Mouse (Mus musculus) forebrain, embryonic 16.5 days (tissue): ENCODE measurements around the gene Dydc2. TPM values are rescaled to one million over a fixed set of nuclear protein-coding genes. Genes with fewer than 3 reads are reported as not detected.

Experiments used
- ATAC-seq: fragments of 200-750 bp; cut with Nextera tagmentation; 2 replicates; pipeline ENCODE4 v1.8.0; 2017; ENCODE audit warnings: mild to moderate bottlenecking, moderate library complexity
- H3K27ac ChIP-seq: fragments of 300-500 bp; sonication (generic); 2 replicates; pipeline ENCODE4 v1.5.1; 2014; ENCODE audit warnings: low read length, control low read depth
- H3K27me3 ChIP-seq: fragments of 300-500 bp; sonication (generic); replicated peaks from 2 replicates; pipeline ENCODE4 v1.6.1; 2014; ENCODE audit warnings: low read length; ENCODE audit not compliant: control insufficient read depth, insufficient read depth
- H3K36me3 ChIP-seq: fragments of 300-500 bp; sonication (generic); 2 replicates; pipeline ENCODE4 v1.6.1; 2014; ENCODE audit not compliant: control insufficient read depth, insufficient read depth
- H3K4me1 ChIP-seq: fragments of 300-500 bp; sonication (generic); replicated peaks from 2 replicates; pipeline ENCODE4 v1.6.1; 2014; ENCODE audit warnings: low read length; ENCODE audit not compliant: control insufficient read depth, insufficient read depth
- H3K4me2 ChIP-seq: fragments of 300-500 bp; sonication (generic); 2 replicates; pipeline ENCODE4 v1.6.1; 2014; ENCODE audit warnings: mild to moderate bottlenecking, low read length, control low read depth
- H3K4me3 ChIP-seq: fragments of 300-500 bp; sonication (generic); replicated peaks from 2 replicates; pipeline ENCODE4 v1.5.1; 2014; ENCODE audit warnings: mild to moderate bottlenecking, low read length, control low read depth
- H3K9ac ChIP-seq: fragments of 300-500 bp; sonication (generic); replicated peaks from 2 replicates; pipeline ENCODE4 v1.6.1; 2014; ENCODE audit warnings: low read depth, low read length, control low read depth
- H3K9me3 ChIP-seq: fragments of 300-500 bp; sonication (generic); 2 replicates; pipeline ENCODE4 v1.6.1; 2016; ENCODE audit warnings: low read length; ENCODE audit not compliant: control insufficient read depth
- WGBS: fragments of 180-500 bp; shearing (Covaris S2); extraction: QIAGEN DNeasy Blood & Tissue Kit; methylation state at CpG from one replicate; pipeline ENCODE4 v1.1.7; 2014; 5-methylcytosine and 5-hydroxymethylcytosine counted together
- polyA plus RNA-seq: library from polyadenylated mRNA; unstranded; fragments of >200 nt; fragmentation: Nextera tagmentation; extraction: Ambion mirVana; gene quantifications from 2 replicates; pipeline ENCODE4 v1.2.1, GENCODE M21; 2015

Dydc2 gene
- polyA plus RNA-seq, 1 experiment from 2014 or later = 0.53 TPM

DNA sequence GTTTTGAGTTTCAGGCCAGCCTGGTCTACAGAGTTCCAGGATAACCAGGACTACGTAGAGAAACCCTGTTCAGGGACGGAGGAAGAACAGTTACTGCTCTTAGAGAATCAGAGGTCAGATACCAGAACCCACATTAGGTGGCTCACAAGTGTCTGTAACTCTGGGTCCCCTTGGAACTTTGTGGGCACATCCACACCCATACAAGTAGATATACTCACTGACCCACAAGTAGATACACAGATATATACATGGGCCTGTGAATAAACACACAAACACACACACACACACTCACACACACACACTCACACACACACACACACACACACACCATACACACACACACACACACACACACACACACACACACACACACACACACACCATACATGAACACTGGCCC is 43.9 kb downstream of the Dydc2 start:
- H3K4me3 ChIP-seq = no peak overlapping the region

DNA sequence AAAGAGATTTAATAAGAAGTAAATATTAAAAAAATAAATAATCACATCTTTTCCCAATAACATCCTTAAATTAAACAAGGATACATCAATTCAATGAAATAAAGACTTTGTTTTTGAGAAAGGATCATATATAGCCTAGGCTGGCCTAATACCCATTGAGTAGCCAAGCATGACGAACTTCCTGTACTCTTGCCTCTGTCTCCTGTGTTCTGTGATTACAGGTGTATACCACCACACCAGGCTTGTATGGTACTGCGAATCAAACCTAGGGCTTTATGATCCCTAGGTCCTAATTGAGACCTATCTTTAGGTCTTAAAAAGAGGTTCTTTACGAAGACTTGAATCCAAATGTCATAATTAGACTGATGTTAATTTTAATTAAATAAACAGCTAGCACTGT is 47.8 kb downstream of the Dydc2 start:
- no peak overlapping the region for H3K27ac ChIP-seq

More for the DNA sequence above, 43.9 kb downstream of the Dydc2 start:
- H3K27me3 ChIP-seq = no peaks in the 10 kb centered on the region
- H3K4me2 ChIP-seq = no peak overlapping the region
- no peak overlapping the region for H3K9ac ChIP-seq
- no peak overlapping the region for H3K27ac ChIP-seq
- WGBS = 80% methylated on average over 2 of the region's 2 CpGs
- no peak for ATAC-seq
- H3K4me1 ChIP-seq = no peaks in the 10 kb centered on the region
- no peaks in the 10 kb centered on the region for H3K36me3 ChIP-seq
- H3K9me3 ChIP-seq = no peaks in the 10 kb centered on the region

DNA sequence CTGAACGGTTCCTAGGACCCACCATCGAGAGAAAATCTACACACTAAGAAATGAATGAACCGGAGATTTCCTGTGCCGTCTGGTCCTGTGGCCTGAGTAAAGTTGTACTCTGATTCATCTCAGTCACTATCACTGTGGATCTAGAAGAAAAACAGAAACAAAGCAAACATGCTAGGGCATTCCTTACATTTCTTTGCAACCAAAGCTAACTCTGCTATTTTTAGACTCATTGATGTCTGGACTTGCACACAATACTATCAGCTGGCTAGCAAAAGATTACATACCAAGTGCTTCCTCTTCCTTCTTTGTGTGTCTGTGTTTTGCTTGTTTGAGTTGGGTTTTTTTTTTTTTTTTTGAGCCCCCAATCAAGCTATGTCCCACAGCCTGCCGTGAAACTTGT is 51.5 kb downstream of the Dydc2 start:
- no peaks in the 10 kb centered on the region for H3K36me3 ChIP-seq
- WGBS = 89% methylated on average over 5 of the region's 5 CpGs
- no peak overlapping the region for H3K9ac ChIP-seq
- H3K4me1 ChIP-seq = peaks cover 10% of the 10 kb centered on the region
- no peak overlapping the region for H3K27ac ChIP-seq
- ATAC-seq = no peak
- no peak overlapping the region for H3K4me3 ChIP-seq
- no peak overlapping the region for H3K4me2 ChIP-seq
- no peaks in the 10 kb centered on the region for H3K9me3 ChIP-seq
- H3K27me3 ChIP-seq = no peaks in the 10 kb centered on the region

More for the DNA sequence above, 47.8 kb downstream of the Dydc2 start:
- H3K9ac ChIP-seq = no peak overlapping the region
- H3K36me3 ChIP-seq = no peaks in the 10 kb centered on the region
- H3K4me1 ChIP-seq = no peaks in the 10 kb centered on the region
- H3K9me3 ChIP-seq = no peaks in the 10 kb centered on the region
- ATAC-seq = no peak
- H3K27me3 ChIP-seq = no peaks in the 10 kb centered on the region
- no peak overlapping the region for H3K4me3 ChIP-seq
- no peak overlapping the region for H3K4me2 ChIP-seq
- 86% methylated on average over 3 of the region's 3 CpGs for WGBS

DNA sequence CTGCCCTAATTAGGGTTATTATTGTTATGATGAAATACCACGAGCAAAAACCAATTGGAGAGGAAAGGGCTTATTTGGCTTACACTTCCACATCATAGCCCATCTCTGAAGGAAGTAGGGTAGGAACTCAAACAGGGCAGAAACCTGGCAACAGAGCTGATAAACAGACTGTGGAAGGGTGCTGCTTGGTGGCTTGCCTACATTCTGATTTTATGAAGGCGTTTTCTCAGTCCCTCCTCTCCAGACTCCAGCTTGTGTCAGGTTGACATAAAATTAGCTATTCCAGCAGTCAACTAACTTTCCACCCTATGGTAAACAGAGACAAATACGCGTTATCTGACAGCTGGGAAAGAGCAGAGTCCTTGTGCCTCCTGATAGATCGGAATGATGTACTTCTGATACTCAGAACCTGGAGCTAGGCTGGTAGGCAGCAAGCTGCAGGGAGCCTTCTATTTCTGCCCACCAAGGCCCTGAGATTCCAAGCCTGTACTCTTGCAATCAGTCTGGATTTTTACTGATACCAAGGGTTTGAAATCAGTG is 54.2 kb downstream of the Dydc2 start:
- Histone ChIP-seq H3K9me3 (no peaks in the 10 kb centered on the region), H3K9ac (no peak overlapping the region), H3K27ac (no peak overlapping the region), H3K4me3 (no peak overlapping the region), H3K36me3 (no peaks in the 10 kb centered on the region), H3K4me2 (no peak overlapping the region), H3K27me3 (no peaks in the 10 kb centered on the region), H3K4me1 (peaks cover 10% of the 10 kb centered on the region)
- 71% methylated on average over 5 of the region's 5 CpGs for WGBS
- no peak for ATAC-seq

DNA sequence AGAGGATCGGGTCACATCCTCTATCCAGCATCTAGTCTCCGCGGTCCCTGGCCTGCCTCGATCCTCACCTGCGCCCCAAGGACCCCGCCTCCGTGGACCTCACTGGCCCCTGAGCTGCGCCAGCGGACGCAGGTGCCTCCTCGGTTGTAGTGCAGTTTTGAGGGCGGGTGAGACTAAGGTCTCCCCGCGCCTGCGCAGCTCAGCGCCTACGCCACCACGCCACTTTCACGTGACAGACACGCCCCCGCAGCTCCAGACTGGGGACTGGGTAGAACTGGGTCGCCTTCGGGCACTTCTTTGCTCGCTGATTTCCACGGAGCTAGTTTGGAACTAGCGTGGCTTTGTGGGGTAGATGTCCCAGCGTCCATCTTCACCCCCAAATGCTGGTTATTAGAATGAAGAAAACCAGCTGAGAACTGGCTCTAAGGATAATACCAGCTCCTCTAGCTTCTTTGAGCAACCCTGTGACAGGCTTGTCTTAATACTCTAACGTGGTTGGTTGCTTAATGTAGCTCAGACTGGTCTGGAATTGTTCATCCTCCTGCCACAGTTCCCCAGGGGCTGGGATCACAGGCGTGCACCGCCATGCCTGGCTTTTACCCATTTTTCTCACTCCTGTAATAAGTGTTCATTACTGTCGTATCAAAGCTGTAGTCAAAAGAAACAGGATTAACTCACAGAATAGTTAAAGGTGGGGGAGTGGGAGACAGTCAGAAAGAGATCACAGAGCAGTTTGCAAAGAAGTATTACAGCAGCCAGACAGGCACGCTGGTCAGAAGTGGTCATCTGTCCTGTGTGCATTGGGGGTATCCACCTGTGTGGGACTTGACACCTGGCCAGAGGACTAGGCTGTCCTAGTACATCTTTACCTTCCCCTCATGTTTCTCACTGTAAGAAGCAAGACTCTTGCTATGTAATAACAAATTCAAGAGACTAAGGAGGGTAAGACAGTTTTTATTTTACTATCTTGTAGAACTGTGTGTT is 55.1 kb downstream of the Dydc2 start, which contains the start of gene Fam213a:
Gene Fam213a (minus strand): TSS at position 159 of the 984 bp plus-strand sequence.
- Histone ChIP-seq H3K4me2 (peak within 1 kb of the TSS; percentile 81), H3K4me1 (peaks cover 10% of the 10 kb centered on the region), H3K4me3 (peak within 1 kb of the TSS; percentile 67), H3K9ac (peak within 1 kb of the TSS; percentile 86), H3K27me3 (no peaks in the 10 kb centered on the region), H3K9me3 (no peaks in the 10 kb centered on the region), H3K36me3 (no peaks in the 10 kb centered on the region), H3K27ac (peak within 1 kb of the TSS; percentile 73)
- under 1% methylated on average over 32 of the region's 32 CpGs for whole genome bisulfite sequencing
- ATAC-seq = peak; percentile 99

- ATAC-seq = peak; percentile 2
- H3K27me3 ChIP-seq = no peaks in the 10 kb centered on the region
- peak overlapping the region; percentile 86 for H3K9ac ChIP-seq
- H3K4me2 ChIP-seq = peak overlapping the region; percentile 81
- H3K27ac ChIP-seq = 0 out of 2 replicates have a peak overlapping the region, but pooled peaks have one; percentile 36
- no peaks in the 10 kb centered on the region for H3K9me3 ChIP-seq
- 12% methylated on average over 9 of the region's 9 CpGs for WGBS
- peaks cover 10% of the 10 kb centered on the region for H3K4me1 ChIP-seq
- no peaks in the 10 kb centered on the region for H3K36me3 ChIP-seq
- peak overlapping the region; percentile 67 for H3K4me3 ChIP-seq
Observed at GRCm38 (mm10) chr14:41013143-41013542, 55.9 kb downstream of the Dydc2 start.

DNA sequence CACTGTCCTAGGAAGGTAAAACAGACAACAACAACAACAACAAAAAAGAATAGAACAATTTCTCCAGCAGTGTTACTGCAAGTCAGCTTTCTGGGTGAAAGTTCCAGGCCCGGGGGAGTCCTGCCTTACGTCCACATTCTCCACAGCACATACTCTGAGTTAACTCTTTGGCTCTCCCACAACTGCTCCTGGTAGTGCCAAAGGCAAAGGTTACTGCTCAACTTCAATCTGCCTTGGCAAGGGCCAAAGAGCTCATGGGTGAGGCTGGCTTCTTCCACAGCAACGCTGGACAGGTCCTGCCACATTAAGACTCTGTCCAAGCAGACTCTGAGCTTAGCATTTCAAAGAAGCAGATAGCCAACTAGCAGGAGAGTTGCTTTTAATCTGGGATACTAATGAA is 57.1 kb downstream of the Dydc2 start:
- Histone ChIP-seq H3K4me1 (peaks cover 10% of the 10 kb centered on the region), H3K36me3 (no peaks in the 10 kb centered on the region), H3K27ac (no peak overlapping the region), H3K4me3 (no peak overlapping the region), H3K9me3 (no peaks in the 10 kb centered on the region), H3K9ac (no peak overlapping the region), H3K27me3 (no peaks in the 10 kb centered on the region), H3K4me2 (no peak overlapping the region)
- WGBS = 87% methylated on average over 3 of the region's 3 CpGs
- no peak for ATAC-seq

GRCm38 (mm10) chr14:41008138-41008537 is 60.9 kb downstream of the Dydc2 start:
- no peaks in the 10 kb centered on the region for H3K27me3 ChIP-seq
- H3K36me3 ChIP-seq = no peaks in the 10 kb centered on the region
- no peak overlapping the region for H3K27ac ChIP-seq
- 0 out of 2 replicates have a peak, but pooled peaks have one; percentile 27 for ATAC-seq
- 72% methylated on average over 2 of the region's 2 CpGs for WGBS
- H3K4me3 ChIP-seq = no peak overlapping the region
- H3K9me3 ChIP-seq = no peaks in the 10 kb centered on the region
- no peak overlapping the region for H3K4me2 ChIP-seq
- peaks cover 12% of the 10 kb centered on the region for H3K4me1 ChIP-seq
- H3K9ac ChIP-seq = no peak overlapping the region

DNA sequence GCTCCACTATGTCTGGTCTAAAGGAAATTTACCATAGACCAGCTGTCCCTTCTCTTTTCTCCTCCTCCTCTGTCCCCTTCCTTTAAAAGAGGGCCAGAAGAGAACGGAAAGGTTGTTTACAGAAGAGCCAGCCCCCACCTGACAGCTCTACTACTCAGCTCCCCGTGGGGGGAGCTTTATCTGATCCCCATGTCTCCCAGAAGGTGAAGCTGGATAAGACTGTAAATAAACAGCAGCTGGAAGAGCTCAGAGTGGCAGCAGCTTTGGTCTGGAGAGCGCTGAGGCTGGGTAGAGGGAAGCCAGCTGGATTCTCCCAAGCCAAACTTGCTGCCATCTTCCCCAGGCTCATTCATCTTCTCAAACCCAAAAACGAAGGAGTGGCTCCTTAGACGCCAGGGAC is 61.4 kb downstream of the Dydc2 start:
- ATAC-seq = no peak

More for the DNA sequence above, 61.4 kb downstream of the Dydc2 start:
- no peaks in the 10 kb centered on the region for H3K9me3 ChIP-seq
- no peak overlapping the region for H3K4me2 ChIP-seq
- WGBS = 60% methylated on average over 5 of the region's 5 CpGs
- H3K4me1 ChIP-seq = peaks cover 7% of the 10 kb centered on the region
- no peaks in the 10 kb centered on the region for H3K36me3 ChIP-seq
- no peak overlapping the region for H3K27ac ChIP-seq
- H3K9ac ChIP-seq = no peak overlapping the region
- H3K4me3 ChIP-seq = no peak overlapping the region
- H3K27me3 ChIP-seq = no peaks in the 10 kb centered on the region
